Mouse (Mus musculus) cerebellum, adult 2 months (tissue): ENCODE measurements at regions not wholly inside any gene's neighbourhood (a gene's known extent, or its start where the extent isn't known, plus 50 kb on each side); places are given as distances from the start of the nearest gene placed in this dataset.
A peak's percentile ranks its signal among the peaks of the same experiment; 100 is the strongest.

ENCODE experiments used
- DNase-seq, 2 experiments: peaks; one replicate each; pipeline ENCODE4 v3.0.0; 2021
- H3K27ac ChIP-seq: fragments of 200-500 bp; 2 replicates; pipeline ENCODE4 v1.5.1; 2012; ENCODE audit warnings: low read length, control low read depth, inconsistent platforms; ENCODE audit not compliant: insufficient read depth
- H3K27me3 ChIP-seq: fragments of 200-500 bp; 2 replicates; pipeline ENCODE4 v1.6.1; 2012; ENCODE audit warnings: inconsistent platforms, mild to moderate bottlenecking, low read length, moderate library complexity; ENCODE audit not compliant: control insufficient read depth, insufficient read depth
- H3K4me1 ChIP-seq: fragments of 200-500 bp; 2 replicates; pipeline ENCODE4 v1.6.1; 2011; ENCODE audit warnings: low read length; ENCODE audit not compliant: control insufficient read depth, insufficient read depth
- H3K4me3 ChIP-seq: fragments of 200-500 bp; replicated peaks from 2 replicates; pipeline ENCODE3; 2011; ENCODE audit warnings: mild to moderate bottlenecking, low read depth, low read length, control low read depth; ENCODE audit not compliant: insufficient read depth
- CTCF ChIP-seq: fragments of 200-500 bp; IDR thresholded peaks from 2 replicates; pipeline ENCODE4 v1.5.1; 2011; ENCODE audit warnings: low read depth, mild to moderate bottlenecking, control low read depth, low read length, moderate library complexity, borderline replicate concordance; ENCODE audit not compliant: insufficient read depth
- POLR2A ChIP-seq: fragments of 200-500 bp; IDR thresholded peaks from 2 replicates; pipeline ENCODE4 v1.6.1; 2011; ENCODE audit warnings: low read length, control low read depth, borderline replicate concordance; ENCODE audit not compliant: insufficient read depth
- WGBS: fragments of 180-500 bp; shearing (Covaris S2); methylation state at CpG from one replicate; pipeline ENCODE4 v1.1.7; 2018; 5-methylcytosine and 5-hydroxymethylcytosine counted together

DNA sequence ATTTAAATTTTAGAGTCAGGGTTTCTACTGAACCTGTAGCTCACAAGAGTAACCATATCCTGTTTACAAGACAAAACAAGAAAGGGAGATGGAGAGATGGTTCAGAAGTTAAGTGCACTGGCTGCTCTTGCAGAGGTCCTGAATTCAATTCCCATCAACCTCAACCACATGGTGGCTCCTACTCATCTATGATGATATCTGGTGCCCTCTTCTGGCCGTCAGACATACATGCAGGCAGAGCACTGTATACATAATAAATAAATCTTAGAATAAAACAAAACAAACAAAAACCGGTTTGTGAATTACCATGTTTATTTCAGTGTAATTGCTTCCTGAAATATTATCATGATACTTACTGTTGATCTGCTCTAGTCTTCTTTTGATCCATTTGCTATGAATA, 845.4 kb downstream of the Pcdh18 start:
- Histone ChIP-seq H3K4me3 (no peak overlapping the region), H3K4me1 (no peaks in the 10 kb centered on the region), H3K27ac (no peak overlapping the region), H3K27me3 (no peaks in the 10 kb centered on the region)
- DNase-seq: no peak
- TF ChIP-seq CTCF: no peak
- no peak for TF ChIP-seq POLR2A
- 62% methylated on average over 2 of the region's 2 CpGs for WGBS

DNA sequence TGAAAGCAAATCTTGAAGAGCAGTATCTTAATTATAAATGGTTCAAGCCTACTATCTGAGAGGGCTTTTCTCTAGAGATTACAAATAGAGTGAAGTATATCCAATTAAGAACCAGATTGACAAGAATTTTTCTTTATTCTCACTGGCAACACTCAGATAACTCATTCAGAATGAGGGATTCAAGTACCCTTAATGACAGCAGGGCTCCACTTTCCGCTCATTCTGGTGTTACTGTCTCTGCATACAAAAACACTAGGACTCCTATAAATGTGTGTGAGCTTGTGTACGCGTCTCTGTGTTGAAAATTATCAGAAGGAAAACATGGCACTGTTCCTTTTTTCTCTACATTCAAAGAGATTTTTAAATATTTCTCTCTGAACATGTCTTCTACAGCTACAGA, 866.7 kb downstream of the Pcdh18 start:
- Histone ChIP-seq H3K27me3 (no peaks in the 10 kb centered on the region), H3K4me1 (no peaks in the 10 kb centered on the region), H3K4me3 (no peak overlapping the region), H3K27ac (no peak overlapping the region)
- TF ChIP-seq POLR2A: no peak
- TF ChIP-seq CTCF: no peak
- DNase-seq: no peak
- 82% methylated on average over 3 of the region's 3 CpGs for WGBS

DNA sequence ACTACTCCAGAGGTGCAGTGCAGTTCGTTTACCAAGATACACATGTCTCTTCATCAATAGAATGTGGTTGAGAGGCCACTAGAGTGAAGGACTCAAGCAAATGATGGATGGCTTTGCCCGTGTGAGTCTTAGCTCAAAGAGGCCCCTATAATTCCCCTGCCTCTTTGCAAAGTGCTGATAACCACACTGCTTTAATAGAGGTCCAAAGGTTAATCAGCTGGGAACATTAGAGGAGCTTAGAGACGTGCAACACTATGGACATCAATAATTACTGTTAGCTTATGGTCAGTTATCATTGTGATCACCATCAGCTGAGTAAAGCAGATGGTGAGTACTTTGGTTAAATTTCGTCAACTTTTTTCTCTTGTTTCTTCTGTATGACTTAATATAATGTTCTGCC, 869.2 kb downstream of the Pcdh18 start:
- Histone ChIP-seq H3K4me3 (no peak overlapping the region), H3K4me1 (no peaks in the 10 kb centered on the region), H3K27me3 (no peaks in the 10 kb centered on the region), H3K27ac (no peak overlapping the region)
- TF ChIP-seq POLR2A (no peak), CTCF (no peak)
- 67% methylated on average over 4 of the region's 4 CpGs for WGBS
- DNase-seq: no peak

DNA sequence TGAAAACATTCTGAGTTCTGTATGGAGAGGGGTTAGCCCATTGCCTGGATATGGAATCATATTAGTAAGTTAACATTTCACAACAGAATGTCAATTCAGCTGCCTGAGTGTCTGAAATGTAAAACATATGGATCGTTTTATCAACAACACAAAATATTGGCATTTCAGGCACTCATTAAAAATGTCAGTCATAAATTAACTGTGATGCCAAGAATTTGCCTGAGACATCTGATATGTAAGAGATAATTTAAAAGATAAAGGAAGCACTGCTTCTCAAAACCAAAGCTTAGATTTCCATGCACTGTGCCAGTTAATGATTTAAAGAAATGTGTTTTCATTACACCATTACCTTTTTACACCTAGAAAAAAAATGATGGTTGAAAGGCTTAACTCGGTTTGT, 887.6 kb downstream of the Pcdh18 start:
- WGBS: 64% methylated on average over 2 of the region's 2 CpGs
- no peak for DNase-seq
- no peaks in the 10 kb centered on the region for H3K4me1 ChIP-seq
- no peak for TF ChIP-seq CTCF
- TF ChIP-seq POLR2A: no peak
- no peak overlapping the region for H3K27ac ChIP-seq
- no peak overlapping the region for H3K4me3 ChIP-seq
- no peaks in the 10 kb centered on the region for H3K27me3 ChIP-seq

DNA sequence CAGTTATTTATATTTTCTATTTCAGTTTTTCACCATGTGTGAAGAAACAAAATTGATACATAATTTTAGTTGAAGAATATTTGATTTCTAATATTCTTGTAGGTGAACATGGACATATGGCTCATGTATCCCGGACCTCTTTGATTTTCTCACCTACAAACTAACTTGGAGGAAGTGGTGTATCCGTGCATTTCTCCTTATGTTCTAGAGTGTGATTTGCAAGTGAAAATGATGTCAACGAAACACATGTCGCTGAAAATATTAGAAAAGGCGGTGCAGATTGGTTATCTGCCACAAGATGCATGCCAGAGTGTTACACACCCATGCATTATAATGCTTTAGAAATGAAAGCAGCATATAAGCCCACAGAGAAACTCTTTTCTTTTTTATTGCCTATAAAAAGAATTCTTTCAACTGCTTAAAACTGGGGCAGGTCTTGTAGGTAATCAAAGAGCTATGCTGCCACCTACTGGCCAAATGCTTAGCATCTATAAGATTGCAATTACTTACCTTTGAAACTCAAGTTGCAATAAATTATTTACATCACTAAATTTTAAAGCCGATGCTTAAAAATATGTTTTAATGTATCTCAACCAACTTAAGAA, 911.0 kb downstream of the Pcdh18 start:
- DNase-seq: peak; percentile 30 to 42
- peak; percentile 38; the same call in 1 of the 2 replicates for TF ChIP-seq CTCF
- TF ChIP-seq POLR2A: no peak
- Histone ChIP-seq H3K4me3 (no peak overlapping the region), H3K4me1 (no peaks in the 10 kb centered on the region), H3K27me3 (no peaks in the 10 kb centered on the region; the same call in 1 of the 2 replicates), H3K27ac (no peak overlapping the region)
- 39% methylated on average over 6 of the region's 6 CpGs for WGBS

DNA sequence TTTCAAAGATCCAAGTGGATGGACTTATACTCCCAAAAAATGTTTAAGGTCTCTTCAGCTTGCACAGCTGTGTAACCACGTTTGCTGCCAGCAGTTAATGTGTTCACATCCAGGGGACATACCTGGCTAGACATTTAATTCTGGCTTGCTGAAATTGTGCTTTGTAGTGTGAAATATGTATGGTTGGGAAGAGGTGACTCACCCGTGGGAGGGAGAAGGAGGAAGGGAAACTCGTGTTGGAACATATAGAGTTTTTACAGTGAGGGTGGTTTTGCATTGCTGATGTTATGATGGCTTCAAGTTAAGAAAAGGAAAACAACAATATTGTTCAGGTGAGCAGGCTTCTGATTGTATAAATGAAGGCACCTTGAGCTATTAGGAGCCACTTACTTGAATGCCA, 916.4 kb downstream of the Pcdh18 start:
- Histone ChIP-seq H3K4me1 (no peaks in the 10 kb centered on the region), H3K27ac (no peak overlapping the region), H3K27me3 (no peaks in the 10 kb centered on the region), H3K4me3 (no peak overlapping the region)
- TF ChIP-seq CTCF (no peak), POLR2A (no peak)
- DNase-seq: no peak
- WGBS: 71% methylated on average over 3 of the region's 3 CpGs

DNA sequence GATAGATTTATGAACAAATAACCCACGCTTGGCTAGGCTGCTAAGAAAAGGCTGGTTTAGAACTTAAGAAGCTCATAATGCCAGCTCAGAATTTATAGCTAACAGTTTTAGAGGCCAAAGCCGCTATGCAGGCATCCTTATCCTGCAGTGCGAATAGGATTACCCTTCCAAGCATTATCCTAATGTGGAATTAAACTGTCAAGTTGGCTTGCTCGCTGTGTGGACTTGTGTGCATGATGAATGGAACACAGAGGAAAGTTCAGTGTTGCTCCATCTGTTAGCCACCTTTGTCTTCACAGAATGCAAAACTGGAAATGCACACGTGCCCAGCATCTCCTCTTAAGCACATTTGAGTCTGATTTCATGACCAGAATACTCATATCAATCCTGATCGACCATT, 933.8 kb downstream of the Pcdh18 start:
- H3K27me3 ChIP-seq: no peaks in the 10 kb centered on the region
- DNase-seq: no peak
- WGBS: 49% methylated on average over 6 of the region's 6 CpGs
- H3K27ac ChIP-seq: no peak overlapping the region
- H3K4me1 ChIP-seq: no peaks in the 10 kb centered on the region
- TF ChIP-seq POLR2A (no peak), CTCF (no peak)
- no peak overlapping the region for H3K4me3 ChIP-seq

DNA sequence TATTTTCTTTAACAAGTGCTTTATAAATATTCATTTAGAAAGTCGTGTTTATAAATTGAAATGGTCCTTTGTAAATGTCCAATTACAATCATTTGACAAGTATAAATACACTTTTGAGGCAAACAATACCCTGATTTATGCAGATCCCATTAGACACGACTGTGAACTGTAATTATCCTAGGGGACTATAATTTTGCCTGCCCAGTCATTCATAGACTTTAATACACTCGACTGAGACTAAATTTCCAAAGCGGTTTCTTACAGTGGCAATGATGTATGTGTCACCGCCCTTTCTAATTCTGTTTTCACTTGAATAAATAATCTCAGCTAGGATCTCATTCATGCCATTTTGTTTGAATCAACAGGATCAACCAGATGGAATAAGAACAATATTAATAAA, 952.7 kb downstream of the Pcdh18 start:
- H3K27ac ChIP-seq: no peak overlapping the region
- H3K4me1 ChIP-seq: no peaks in the 10 kb centered on the region
- no peak for TF ChIP-seq POLR2A
- TF ChIP-seq CTCF: no peak
- DNase-seq: no peak
- no peaks in the 10 kb centered on the region for H3K27me3 ChIP-seq
- no peak overlapping the region for H3K4me3 ChIP-seq
- 32% methylated on average over 5 of the region's 5 CpGs for WGBS
